Comparison of ENCODE assay signal across 34 mouse cellular contexts in the genomic region with DNA sequence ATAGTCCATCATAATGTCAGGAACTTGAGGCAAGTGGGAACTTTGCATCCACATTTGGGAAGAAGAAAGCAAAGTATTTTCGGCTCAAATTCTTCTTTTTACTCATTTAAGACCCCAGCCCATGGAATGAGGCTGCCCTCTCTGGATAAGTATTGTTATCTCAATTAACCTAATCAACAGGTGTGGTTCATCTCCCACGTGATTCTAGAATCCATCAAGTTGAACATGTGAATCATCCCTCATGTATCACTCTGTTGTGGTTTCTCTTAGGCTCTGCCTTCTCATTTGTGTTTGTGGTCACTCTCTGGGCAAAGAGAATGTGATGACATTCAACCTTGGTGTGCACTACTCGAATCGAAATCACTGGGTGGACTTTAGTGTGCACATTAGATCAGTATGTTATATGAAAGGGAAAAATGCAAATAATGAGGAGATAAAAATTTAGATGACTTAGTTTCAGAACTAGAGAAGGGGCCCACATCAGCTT. TPM values are rescaled to one million over a fixed set of nuclear protein-coding genes. Genes with fewer than 3 reads are reported as not detected.
"Had no signal": no experiment of that assay in that cellular context is flagged by ENCODE, and none has a peak within 500 bp of the region (broad histone marks: within the 10 kb centered on the region; RNA-seq: fewer than 3 reads in every experiment).

No protein-coding gene starts in this region.

- H3K9ac ChIP-seq: heart, embryonic 13.5 days; heart, embryonic 15.5 days; hindbrain, embryonic 12.5 days; hindbrain, embryonic 14.5 days; intestine, embryonic 15.5 days; limb, embryonic 13.5 days; limb, embryonic 15.5 days; liver, embryonic 12.5 days; liver, embryonic 14.5 days had no signal

- ATAC-seq: hindbrain, embryonic 16.5 days; inflammation-experienced regulatory T-cells, adult 6 months; intestine, embryonic 15.5 days; intestine, postnatal 0 days; liver, embryonic 12.5 days had no signal

- H3K4me1 ChIP-seq: heart, embryonic 13.5 days; heart, embryonic 15.5 days; hindbrain, embryonic 10.5 days; hindbrain, embryonic 12.5 days; intestine, embryonic 15.5 days; limb, embryonic 13.5 days; limb, embryonic 15.5 days had no signal

- H3K9me3 ChIP-seq: heart, embryonic 13.5 days; heart, embryonic 15.5 days; hindbrain, embryonic 10.5 days; hindbrain, embryonic 12.5 days; intestine, embryonic 15.5 days; limb, embryonic 13.5 days; limb, embryonic 15.5 days; liver, embryonic 12.5 days had no signal

- DNase-seq: gastrocnemius, adult 2 months; gastrocnemius, postnatal 10 days; gastrocnemius, postnatal 25 days; heart, adult 2 months; heart, postnatal 4 days; kidney, adult 18-20 months; kidney, adult 8-10 months; kidney, postnatal 14 days; kidney, postnatal 36 days; left cerebral cortex, postnatal 4 days had no signal

- H3K36me3 ChIP-seq: heart, embryonic 15.5 days; hindbrain, embryonic 10.5 days; hindbrain, embryonic 12.5 days; intestine, embryonic 15.5 days; limb, embryonic 13.5 days; limb, embryonic 15.5 days had no signal

- H3K27ac ChIP-seq: gastrocnemius, adult 2 months; heart, adult 2 months; heart, embryonic 13.5 days; heart, embryonic 15.5 days; hindbrain, embryonic 10.5 days; hindbrain, embryonic 12.5 days; hindbrain, embryonic 14.5 days; intestine, embryonic 15.5 days; kidney, postnatal 0 days; layer of hippocampus, adult 2 months; left cerebral cortex, adult 2 months; limb, embryonic 13.5 days; limb, embryonic 15.5 days; liver, embryonic 12.5 days; liver, embryonic 14.5 days had no signal

- H3K27me3 ChIP-seq: heart, embryonic 13.5 days; heart, embryonic 15.5 days; hindbrain, embryonic 12.5 days; intestine, embryonic 15.5 days; limb, embryonic 13.5 days; limb, embryonic 15.5 days; liver, embryonic 12.5 days had no signal

- H3K4me2 ChIP-seq: heart, embryonic 11.5 days; heart, embryonic 13.5 days; heart, embryonic 15.5 days; hindbrain, embryonic 12.5 days; hindbrain, embryonic 14.5 days; intestine, embryonic 15.5 days; limb, embryonic 13.5 days; limb, embryonic 15.5 days; liver, embryonic 12.5 days had no signal

- H3K4me3 ChIP-seq: gastrocnemius, adult 2 months; heart, adult 2 months; heart, embryonic 13.5 days; heart, embryonic 15.5 days; hindbrain, embryonic 10.5 days; hindbrain, embryonic 12.5 days; intestine, embryonic 15.5 days; layer of hippocampus, adult 2 months; left cerebral cortex, adult 2 months; limb, embryonic 13.5 days; limb, embryonic 15.5 days; liver, embryonic 12.5 days had no signal

RNA-seq across cellular contexts. Expression of a gene that starts 44.6 kb away (rescaled TPM):
- total RNA-seq: gastrocnemius, adult 2 months; gastrocnemius, postnatal 10 days; gastrocnemius, postnatal 25 days; granulocyte monocyte progenitor cell, adult 5-6 weeks; layer of hippocampus, adult 2 months; layer of hippocampus, postnatal 10 days; layer of hippocampus, postnatal 25 days; left cerebral cortex, postnatal 25 days; liver, adult 2 months had no signal
- polyA plus RNA-seq: kidney, embryonic 14.5 days; limb, embryonic 11.5 days; limb, embryonic 13.5 days; liver, embryonic 12.5 days had no signal
